Mouse (Mus musculus) layer of hippocampus, postnatal 25 days (tissue): ENCODE results near the gene Frem1. TPM values are rescaled to one million over a fixed set of nuclear protein-coding genes. Genes with fewer than 3 reads are reported as not detected.

Source experiments
- DNase-seq, 2 experiments: peaks; one replicate each; pipeline ENCODE4 v3.0.0; 2022; ENCODE audit warnings: mixed read lengths in 2 of 2, low spot score in 1 of 2; ENCODE audit errors: extremely low spot score in 1 of 2
- total RNA-seq, 2 experiments: library from RNA; stranded (reverse); gene quantifications; 2 replicates each; pipeline ENCODE4 v1.2.3; 2021

Gene Frem1
- total RNA-seq, 2 experiments from 2014 or later, result 2.2 to 3.5 TPM

- DNase-seq, result no peak
Observed at GRCm38 (mm10) chr4:82934308-82934707, 117.8 kb downstream of the Frem1 start.

GRCm38 (mm10) chr4:82933698-82934210 lies 118.4 kb downstream of the Frem1 start:
- peak; percentile 68 to 93 for DNase-seq

- DNase-seq, result no peak
Observed at GRCm38 (mm10) chr4:82930079-82930478, 122.1 kb downstream of the Frem1 start.

GRCm38 (mm10) chr4:82921962-82922361 lies 130.2 kb downstream of the Frem1 start:
- no peak for DNase-seq

GRCm38 (mm10) chr4:82918625-82919024 lies 133.5 kb downstream of the Frem1 start:
- DNase-seq, result no peak

- DNase-seq, result no peak
Observed at GRCm38 (mm10) chr4:82916678-82917050, 135.5 kb downstream of the Frem1 start.

- DNase-seq, result peak in 1 of 2 experiments; percentile 24
Observed at GRCm38 (mm10) chr4:82916003-82916677, 136.0 kb downstream of the Frem1 start.

- no peak for DNase-seq
Observed at GRCm38 (mm10) chr4:82915576-82915975, 136.6 kb downstream of the Frem1 start.

GRCm38 (mm10) chr4:82914601-82915143 lies 137.5 kb downstream of the Frem1 start:
- DNase-seq, result no peak

- DNase-seq, result no peak
Observed at GRCm38 (mm10) chr4:82895227-82895626, 156.9 kb downstream of the Frem1 start.

GRCm38 (mm10) chr4:82892247-82892646 lies 159.9 kb downstream of the Frem1 start:
- no peak for DNase-seq

- DNase-seq, result no peak
Observed at GRCm38 (mm10) chr4:82891566-82891965, 160.6 kb downstream of the Frem1 start.

- DNase-seq, result no peak
Observed at GRCm38 (mm10) chr4:82891049-82891448, 161.1 kb downstream of the Frem1 start.

GRCm38 (mm10) chr4:82890585-82890984 lies 161.6 kb downstream of the Frem1 start:
- no peak for DNase-seq

GRCm38 (mm10) chr4:82886148-82886547 lies 166.0 kb downstream of the Frem1 start:
- DNase-seq, result no peak

- no peak for DNase-seq
Observed at GRCm38 (mm10) chr4:82885535-82885913, 166.6 kb downstream of the Frem1 start.

GRCm38 (mm10) chr4:82884636-82885534 lies 167.3 kb downstream of the Frem1 start, which contains the start of gene Cer1:
TSS of gene Cer1 (minus strand) at chr4:82885148.
- no peak for DNase-seq

GRCm38 (mm10) chr4:82882500-82882899 lies 169.6 kb downstream of the Frem1 start:
- DNase-seq, result no peak

GRCm38 (mm10) chr4:82881366-82881765 lies 170.8 kb downstream of the Frem1 start:
- DNase-seq, result no peak

- no peak for DNase-seq
Observed at GRCm38 (mm10) chr4:82880243-82880642, 171.9 kb downstream of the Frem1 start.

GRCm38 (mm10) chr4:82879152-82879551 lies 173.0 kb downstream of the Frem1 start:
- DNase-seq, result no peak
